Mouse (Mus musculus) ovary, postnatal 14 days (tissue): ENCODE measurements around the gene Izumo4.

Source experiments
- DNase-seq: peaks from one replicate; pipeline ENCODE4 v3.0.0; 2022; ENCODE audit warnings: low spot score

The Izumo4 gene

DNA sequence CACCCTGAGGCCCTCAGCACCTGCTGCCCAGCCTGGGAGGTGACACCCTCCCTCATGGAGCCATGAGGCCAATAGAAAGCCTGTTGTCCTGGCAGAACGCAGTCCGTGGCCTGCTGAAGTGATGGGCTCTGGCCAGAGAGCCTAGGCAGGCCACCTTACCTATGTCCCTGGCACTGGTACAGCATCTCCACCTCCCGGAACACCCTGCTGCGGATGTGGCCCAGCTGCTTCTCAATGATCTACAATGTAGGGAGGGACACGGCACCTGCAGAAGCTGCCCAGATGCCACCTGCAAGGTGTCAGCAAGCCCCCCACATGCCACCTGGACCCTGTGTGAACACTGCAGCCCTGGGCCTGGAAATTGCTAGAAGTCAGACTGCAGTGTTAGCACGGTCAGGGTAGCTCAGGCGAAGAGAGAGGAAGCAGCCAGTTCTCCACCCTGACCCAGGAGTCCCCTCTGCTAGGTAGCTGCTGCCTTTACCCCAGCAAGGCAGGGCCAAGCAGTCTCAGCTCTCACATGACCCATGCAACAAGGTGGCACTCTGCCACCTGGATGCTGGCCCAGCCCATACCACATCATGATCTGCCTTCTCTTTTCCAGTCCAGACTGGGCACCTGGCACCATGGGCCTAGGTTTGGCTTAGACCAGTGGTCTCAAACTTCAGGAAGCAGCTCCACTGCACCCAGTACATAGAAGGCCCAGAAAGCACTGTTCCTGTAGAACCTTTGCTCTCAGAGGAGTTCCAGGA lies 32.1 kb upstream of the Izumo4 start:
- peak; percentile 65 for DNase-seq

DNA sequence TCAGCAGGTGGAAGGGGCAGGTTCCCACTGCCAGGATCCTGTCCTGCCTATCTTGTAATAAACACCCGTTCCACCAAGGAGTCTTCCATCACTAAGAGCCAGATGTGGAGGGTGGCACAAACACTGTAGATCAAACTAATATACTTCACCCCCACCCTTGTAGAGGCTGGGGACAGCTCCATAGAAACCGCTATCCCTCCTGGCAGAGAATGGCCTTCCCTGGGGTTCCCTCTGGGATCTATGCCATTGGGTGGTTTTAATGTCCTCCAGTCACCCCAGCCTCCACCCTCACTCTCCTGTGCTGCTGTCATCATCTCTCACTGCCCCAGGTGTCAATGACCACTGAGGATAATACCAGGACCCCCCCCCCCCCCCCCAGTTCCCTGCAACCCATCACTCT lies 31.5 kb upstream of the Izumo4 start:
- DNase-seq = no peak

DNA sequence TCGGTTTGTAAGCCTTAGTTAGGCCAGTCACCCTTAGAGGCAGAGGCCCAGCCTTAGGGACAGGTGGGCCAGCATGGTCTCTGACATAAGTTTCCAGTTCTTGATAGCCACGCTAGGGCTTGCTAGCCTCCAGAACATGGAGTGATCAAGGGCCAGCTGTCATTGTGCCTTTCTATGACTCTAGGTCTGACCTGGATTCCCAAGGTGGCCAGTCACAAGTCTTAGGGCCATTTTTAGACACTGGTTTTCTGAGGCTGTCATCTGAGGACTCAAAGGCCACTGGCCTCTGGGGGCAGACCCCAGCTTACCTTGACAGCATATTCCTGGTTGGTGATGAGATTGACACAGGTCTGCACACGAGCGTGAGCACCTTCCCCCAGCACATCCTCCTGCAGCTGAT lies 30.7 kb upstream of the Izumo4 start:
- no peak for DNase-seq

DNA sequence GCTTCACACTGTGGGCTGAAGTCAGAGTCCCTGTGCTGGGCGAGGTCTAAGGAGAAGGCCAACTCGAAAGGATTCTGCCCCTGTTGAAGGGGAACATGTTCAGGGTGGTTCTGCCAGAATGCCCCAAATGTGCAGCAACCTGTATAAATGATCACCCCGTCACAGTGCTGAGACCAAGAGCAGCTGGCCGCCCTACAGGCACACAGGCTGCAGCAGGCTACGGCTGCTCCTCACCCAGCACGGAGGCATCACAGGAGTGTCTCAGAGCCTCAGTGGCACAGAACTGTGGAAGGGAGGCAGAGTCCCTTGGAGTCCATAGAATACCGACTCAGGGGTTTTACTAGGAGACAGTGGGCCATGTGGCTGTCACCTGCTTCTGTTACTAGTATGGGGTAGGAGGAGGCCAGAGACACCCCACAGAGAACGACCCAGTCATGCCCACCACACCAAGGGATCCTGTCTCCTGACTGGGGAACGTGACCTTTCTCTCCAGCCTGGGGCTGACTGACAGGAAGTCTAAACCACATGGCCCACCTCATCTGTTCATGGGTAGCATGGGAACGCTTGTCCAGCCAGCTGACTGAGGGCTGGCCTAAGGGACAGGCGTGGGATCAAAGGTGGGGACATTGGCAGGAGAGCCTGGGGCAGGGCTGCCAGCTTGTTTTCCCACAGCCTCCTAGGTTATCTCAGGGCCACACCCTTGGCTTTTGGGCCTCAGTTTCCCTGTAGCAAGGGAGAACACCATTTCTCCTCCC lies 29.9 kb upstream of the Izumo4 start:
- no peak for DNase-seq

DNA sequence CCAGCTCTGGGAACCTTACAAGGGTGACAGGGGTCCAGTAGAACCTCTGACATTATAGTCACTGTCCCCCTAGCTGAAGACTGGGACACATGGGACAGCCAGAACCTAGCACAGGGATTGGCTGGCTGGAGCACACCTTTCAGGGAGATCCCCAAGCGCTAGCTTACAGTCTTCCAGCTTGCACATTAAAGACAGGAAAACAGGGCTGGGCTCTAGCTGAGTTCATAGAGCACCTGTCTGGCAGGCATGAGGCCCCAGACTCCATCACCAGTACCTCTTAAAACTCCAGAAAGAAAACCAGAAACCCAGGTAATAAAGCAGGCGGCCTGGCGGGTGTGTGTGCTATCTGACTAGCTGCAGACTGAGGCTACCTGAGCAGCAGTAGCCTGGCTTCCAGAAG lies 28.3 kb upstream of the Izumo4 start:
- no peak for DNase-seq

DNA sequence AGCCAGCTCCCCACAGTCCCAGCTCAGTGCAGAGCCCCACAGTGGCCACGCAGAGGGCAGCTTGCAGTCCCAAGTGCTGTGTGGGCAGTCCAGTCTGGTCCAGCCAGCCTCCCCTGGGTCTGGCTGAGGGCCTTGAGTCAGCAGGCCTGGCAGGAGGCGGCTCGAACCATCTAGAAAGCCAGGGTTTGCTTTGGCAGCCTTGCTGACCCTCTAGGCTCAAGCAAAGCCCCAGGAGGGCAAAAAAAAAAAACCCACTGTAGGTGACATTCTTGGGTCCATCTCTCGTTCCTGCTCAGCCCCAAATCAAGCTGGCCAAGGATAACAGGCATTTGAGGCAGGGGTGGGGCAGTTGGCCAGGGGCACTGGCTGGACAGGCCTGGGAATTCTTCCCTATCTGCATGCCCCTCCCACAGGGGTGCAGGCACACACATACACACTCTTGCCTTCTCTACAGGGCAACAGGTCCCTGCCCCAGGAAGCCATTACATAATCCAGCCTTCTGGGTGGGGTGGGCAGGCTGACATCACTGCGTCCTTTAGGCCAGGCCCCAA lies 27.7 kb upstream of the Izumo4 start:
- no peak for DNase-seq

DNA sequence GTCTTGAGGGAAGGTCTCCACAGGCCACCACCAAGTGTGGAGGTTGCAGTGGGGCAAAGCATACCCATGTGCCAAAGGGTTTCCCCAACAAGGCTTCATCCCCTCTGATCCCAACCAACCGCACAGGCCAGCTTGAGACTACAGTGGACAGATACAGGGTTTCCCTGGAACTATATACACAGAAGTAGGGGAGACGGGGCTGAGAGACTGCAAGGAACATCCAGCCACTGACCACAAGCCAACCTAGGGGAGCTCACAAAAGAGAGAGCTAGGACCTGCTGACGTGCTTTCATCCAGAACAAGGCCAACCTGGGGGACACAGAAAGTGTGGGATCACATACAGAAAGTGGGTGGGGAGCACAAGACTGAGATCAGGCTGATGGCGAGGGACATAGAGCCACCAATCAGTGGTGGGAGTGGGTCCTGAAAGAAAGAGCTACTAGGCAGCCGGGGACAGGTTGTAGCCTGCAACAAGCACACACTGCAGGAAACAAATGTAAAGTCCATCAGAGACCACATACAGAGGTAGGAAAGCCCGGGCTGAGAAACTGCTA lies 27.1 kb upstream of the Izumo4 start:
- DNase-seq = no peak

DNA sequence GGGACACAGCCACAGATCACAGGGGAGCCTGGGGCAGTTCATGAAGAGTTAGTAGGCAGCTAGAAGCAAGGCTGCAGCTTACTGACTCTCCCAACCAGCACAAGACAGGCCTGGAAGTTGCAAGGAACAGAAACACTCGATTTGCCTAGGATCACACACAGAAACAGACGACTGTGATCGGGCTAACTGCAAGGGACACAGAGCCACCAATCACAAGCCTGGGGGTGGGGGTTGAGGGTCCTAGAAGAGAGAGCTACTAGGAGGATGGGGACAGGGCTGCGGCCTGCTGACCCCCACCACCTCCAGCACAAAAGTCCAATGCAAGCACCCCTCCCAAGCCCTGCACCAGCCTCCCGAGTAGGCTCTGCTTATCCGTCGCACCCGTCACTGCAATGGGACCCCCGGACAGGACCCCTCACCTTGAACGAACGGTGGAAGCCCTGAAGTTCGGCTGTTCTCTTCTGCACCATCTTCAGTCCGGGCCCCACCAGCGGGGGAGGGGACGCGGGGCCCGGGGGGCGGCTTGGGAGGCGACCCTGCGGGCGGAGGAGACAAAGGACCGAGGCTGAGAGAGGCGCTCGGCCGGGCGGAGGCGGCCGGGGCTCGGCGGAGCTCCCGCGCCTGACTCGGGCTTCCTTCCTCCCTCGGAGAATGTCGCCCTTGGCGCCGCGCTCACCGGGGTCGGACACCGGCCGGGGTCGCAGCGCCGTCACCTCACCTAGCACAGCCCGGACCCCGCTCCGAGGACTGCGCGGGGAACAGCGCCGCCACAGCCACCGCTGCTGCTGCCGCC lies 26.4 kb upstream of the Izumo4 start:
- DNase-seq = no peak

DNA sequence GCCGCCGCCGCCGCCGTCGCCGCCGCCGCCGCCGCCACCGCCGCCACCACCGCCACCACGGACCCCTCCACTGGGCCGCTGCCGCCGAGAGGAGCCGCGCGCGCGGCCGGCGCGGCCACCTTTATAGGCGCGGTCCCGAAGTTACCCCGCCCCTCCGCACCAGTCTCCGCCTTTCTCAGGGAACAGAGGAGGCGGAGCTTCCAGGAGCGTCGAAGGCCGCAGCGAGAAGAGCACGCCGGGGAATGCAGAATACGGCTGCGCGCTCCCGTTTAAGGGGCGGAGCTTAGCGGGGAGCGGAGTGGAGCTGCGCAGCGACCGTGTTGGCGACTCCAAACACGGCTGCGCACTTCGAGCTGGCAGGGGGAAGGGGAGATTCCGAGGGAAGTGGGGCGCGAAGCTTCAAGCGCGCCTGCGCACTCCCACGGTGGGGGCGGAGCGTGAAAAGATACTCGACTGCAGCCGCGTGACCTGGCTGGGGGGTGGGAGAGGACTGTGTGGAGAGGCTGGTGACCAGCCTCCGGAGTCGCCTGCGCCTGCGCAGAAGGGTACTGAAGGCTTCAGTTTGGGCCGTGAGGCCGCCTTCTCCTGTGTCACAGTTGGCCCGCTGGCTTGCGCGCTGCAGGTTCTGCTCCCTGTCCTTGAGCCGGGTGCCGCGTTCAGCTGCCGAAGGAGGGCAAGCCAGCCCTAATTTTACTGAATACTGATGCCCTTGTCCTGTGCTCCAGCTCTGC lies 25.6 kb upstream of the Izumo4 start:
- DNase-seq = peak; percentile 98

DNA sequence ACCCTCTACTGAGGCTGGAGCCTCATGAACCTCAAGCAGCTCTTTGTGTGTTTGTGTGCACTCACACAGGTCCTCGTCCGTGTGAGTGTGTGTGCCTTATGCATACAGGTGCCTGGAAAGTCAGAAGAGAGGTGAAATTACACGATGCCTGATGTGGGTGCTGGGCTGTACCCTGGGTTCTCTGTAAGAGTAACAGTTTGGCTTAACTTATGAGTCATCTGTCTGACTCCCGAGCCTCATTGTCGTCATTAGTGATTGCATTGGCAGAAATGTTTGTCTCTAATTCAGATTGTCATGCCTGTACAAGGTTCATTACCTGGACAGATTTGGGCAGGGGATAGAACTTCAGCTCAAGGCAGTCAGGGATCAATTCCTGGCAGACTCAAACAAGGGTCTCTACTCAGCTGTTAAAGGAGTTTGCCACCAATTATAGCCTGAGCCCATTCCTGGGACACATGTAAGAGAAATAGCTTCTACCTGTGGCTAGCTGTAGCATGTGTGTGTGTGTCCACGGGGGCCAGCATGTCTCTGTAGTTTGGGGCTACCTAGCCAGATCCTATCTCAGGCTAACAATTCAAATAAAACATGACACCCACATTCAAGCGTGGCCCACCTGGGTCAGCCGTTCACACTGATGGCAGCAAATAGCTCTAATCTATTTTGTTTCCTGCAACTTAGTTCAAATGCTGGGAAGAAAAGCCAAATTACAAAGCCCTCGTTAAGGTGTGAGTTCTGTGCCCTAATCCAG lies 24.7 kb upstream of the Izumo4 start:
- DNase-seq = no peak

DNA sequence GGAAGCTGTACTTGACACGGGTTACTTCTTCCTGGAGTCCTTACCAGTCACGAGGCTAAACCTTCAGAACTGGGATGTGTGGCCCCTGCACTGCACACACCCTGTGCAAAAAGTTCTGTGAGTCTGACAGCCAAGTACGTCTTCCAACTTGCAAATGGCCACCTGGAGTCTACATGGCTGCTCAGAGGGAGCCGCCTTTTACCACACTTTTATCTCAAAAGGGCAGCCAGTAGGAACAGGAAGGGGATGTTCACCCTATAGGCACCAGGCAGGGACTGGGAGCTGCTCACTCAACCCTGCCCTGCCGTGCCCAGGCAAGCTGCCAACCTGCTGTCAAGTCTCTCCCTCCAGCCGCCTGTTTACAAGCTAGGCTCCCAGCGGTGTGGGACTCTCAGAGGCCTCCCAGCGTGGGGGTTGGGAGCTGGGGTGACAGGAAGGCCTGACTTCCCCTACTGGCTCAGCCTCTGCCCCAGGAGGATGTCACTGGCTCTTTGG lies 24.0 kb upstream of the Izumo4 start, which contains the start of gene Mknk2:
Gene Mknk2 (minus strand): TSS at position 171 of the 495 bp plus-strand sequence.
- DNase-seq = peak; percentile 85

DNA sequence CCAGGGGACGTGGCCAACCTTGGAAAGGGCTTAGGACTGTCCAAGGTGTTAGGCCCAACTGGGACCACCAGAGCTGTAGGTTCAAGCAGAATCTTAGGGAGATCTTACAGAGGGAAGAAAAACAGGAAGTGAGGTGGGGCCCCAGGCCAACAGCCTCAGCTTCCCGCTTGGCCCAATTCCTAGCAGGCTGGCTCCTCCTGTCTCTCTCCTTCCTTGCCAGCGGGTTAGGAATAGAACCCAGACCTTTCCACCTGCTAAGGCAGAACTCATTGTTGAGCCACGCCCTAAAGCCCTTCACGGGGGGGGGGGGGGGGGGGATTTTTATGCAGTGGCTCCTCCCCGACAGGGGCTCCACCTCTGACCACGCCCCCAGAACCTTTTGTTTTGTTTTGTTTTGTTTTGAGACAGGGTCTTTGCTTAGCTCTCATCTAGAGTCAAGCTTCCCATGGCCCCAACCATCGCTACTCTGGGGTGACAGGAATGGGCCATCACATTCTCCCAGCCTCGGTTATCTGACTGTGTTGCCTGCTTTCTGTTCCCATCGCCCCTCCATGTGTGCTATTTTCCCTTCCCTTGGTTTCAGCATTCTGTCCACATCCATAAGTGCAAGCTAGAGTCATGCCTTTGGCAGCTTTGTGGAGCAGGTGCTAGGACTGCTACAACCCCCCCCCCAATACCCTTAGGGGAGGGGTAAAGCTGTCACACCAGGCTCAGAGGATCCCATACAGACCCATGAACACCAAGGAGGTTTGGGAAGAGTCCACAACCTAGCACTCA lies 23.2 kb upstream of the Izumo4 start:
- no peak for DNase-seq

DNA sequence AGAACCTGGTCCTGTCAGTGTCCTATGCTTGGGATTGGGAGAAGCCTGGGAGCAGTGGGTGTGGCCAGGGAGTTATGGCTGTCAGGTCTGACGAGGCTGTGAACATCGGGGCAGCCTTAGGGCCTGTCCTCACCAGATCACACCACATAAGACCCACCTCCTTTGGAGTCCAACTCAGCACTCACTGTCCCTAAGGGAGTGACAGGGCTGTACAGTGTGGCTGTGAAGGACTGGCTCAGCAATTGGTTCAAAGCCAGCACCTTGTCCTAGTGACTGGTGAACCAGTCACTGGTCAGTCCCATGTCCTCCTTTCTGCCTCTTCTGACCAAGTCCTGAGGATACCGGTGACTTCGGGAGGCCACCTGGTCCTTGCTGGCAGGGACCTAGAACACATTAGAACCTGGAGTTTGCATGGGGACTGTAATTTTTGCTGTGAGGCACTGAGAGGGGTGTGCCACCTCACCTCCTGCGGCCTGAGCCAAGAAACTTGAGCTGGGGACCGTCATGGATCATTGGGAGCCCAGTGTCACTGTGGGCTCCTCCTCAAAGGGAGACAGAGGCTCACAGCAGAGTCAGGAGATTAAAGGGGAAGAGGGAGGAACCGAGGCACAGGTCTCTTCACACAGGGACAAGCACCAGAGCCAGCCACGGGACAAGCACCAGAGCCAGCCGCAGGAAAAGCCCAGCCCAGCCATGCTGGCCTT lies 22.3 kb upstream of the Izumo4 start:
- no peak for DNase-seq

DNA sequence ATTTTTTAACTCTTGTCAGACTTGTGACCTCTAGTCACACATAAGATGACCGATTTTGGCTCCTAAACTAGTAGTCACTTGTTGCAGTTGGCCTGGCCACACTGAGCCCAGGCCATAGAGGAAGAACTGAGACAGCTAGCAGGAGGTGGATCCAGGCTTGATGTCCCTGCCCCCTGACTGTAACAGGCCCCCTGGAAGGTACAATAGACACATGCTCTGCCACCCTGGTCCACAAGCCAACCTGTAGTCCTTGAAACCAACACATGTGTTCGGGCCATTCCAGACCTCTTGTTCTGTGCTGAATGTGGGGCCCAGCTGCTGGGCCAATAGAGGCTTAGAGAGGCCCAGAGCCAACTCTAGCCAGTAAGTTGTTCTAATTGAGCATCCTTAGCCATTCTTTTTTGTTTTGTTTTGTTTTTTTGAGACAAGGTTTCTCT lies 21.7 kb upstream of the Izumo4 start:
- DNase-seq = no peak

DNA sequence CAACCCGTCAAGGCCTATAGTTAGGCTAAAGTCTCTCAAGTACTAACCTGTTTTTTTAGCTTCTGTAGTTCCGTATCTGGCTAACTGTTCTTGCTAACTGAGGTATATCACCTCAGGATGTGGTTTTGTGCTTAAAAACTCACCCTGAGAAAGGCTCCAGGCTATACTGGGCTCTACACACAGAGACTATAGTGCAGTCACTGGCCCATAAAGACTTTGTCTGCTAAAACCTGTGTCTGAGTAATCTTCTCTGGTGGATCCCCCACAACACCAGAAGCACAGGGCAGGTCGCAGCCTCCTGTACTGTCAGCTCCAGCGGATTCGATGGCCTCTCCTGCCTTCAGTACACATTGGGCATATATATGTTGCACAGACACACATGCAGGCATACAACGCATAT lies 20.0 kb upstream of the Izumo4 start:
- DNase-seq = no peak

DNA sequence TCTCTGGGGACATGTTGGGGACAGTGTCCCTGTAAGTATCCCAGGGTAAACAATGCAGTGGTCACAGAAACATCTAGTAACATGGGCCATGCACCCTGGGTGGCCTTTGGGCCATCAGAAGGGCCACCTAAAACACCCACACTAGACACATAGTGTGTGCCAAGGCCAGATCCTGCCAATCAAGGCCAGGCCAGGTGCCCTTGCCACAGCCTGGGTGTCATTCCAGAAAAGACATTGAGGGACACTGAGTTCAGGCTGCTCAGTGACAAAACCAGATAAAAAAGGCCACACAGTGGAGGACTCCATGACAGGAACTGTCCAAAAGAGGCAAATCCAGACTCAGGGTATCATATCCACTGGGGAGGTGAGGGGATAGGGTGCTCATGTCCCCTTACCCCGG lies 18.3 kb upstream of the Izumo4 start:
- DNase-seq = no peak

DNA sequence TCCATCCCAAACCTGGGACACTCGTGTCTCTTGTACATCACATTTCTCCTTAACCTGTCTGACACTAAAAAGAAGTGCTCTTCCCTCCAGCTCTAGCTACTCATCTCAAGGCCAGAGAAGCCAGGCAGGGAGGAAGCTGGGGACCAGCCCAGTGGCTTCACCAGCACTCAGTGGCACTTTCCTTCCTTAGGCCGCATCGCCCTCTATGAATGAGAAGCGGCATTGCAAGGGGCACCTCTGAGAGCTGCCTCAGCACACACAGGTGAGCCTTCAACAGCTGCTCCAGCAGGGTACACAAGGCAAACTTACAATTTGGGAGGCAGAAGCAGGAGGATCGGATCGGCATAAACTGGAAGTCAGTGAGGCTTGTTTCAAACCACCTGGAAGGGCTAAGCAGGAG lies 17.8 kb upstream of the Izumo4 start:
- peak; percentile 58 for DNase-seq

DNA sequence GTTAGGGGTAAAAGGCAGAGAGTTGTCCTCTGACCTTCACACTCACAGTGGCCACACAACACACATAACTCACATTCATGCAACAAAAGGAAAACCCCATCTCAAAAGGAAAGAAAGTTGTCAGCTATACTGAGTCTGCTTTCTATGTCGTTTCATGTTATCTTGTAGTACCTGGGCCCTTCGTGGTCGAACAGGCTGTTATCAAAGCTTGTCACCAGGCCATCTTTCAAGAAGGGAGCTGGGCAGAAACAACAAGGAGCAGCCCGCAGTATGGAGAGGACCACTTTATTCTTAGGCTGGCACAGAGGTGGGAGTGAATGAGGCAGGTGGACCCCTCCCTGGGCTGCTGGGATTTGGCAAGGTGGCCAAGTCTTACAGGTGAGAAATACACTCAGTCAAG lies 17.0 kb upstream of the Izumo4 start:
- no peak for DNase-seq

DNA sequence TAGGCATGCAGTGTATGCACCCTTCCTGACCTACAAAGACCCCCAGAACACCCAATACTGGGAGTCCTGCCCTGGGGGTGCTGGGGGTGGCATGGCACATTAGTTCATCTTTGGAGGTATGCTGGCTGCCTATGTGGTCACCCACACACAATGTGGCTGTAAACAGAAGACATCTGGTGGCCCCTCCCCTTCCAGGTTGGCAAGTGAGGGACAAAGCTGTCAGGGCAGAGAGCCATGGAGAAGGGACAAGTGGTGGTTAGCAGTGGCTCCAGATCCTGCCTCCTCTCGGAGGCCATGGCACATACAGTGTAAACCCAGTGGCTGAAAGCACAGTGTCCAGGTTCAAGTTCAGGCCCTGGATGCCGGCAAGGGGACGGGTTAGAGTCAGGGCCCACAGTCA lies 15.4 kb upstream of the Izumo4 start:
- no peak for DNase-seq
